Mouse (Mus musculus) bone marrow macrophage, adult 2 months (primary cell): ENCODE results near the gene Sumo1.

Experiments
- CTCF ChIP-seq: IDR thresholded peaks from 2 replicates; pipeline ENCODE4 v1.5.1; 2012; ENCODE audit warnings: low read depth, mild to moderate bottlenecking, low read length, moderate library complexity
- POLR2A ChIP-seq: IDR thresholded peaks from 2 replicates; pipeline ENCODE4 v1.6.1; 2012; ENCODE audit warnings: mild to moderate bottlenecking, low read depth, low read length, borderline replicate concordance

DNA sequence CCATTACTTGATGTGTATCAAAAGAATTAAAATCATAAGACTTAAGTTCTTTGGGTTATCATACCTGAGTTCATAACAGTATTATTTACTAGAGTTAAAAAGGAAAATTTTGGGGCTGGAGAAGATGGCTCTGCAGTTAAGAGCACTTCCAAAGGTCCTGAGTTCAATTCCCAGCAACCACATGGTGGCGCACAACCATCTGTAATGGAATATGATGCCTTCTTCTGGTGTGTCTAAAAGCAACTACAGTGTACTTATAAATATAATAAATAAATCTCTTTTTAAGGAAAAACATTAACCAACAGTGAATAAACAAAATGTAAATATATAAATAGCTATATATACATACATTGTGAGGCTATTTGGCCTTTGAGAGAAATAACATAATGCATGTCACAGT is 31.1 kb upstream of the Sumo1 start:
- no peak for TF ChIP-seq CTCF
- no peak for TF ChIP-seq POLR2A
